Mouse (Mus musculus) embryonic fibroblast, embryonic 13.5 days (primary cell): ENCODE data around the gene Mtss1l. TPM values are rescaled to one million over a fixed set of nuclear protein-coding genes. Genes with fewer than 3 reads are reported as not detected.

Experiments
- H3K27ac ChIP-seq: 2 replicates; pipeline ENCODE4 v1.5.1; 2012; ENCODE audit warnings: low read length, control low read depth, inconsistent platforms; ENCODE audit not compliant: insufficient read depth
- H3K4me1 ChIP-seq: 2 replicates; pipeline ENCODE4 v1.6.1; 2011; ENCODE audit warnings: low read length; ENCODE audit not compliant: control insufficient read depth, insufficient read depth
- H3K4me3 ChIP-seq: 2 replicates; pipeline ENCODE4 v1.5.1; 2011; ENCODE audit warnings: mild to moderate bottlenecking, control low read depth, low read length; ENCODE audit not compliant: insufficient read depth
- CTCF ChIP-seq: IDR thresholded peaks from 2 replicates; pipeline ENCODE4 v1.5.1; 2011; ENCODE audit warnings: mild to moderate bottlenecking, control low read depth, low read length, moderate library complexity, borderline replicate concordance; ENCODE audit not compliant: insufficient read depth
- POLR2A ChIP-seq: IDR thresholded peaks from 2 replicates; pipeline ENCODE4 v1.6.1; 2011; ENCODE audit warnings: low read depth, mild to moderate bottlenecking, control low read depth, low read length, moderate library complexity
- polyA plus RNA-seq: library from polyadenylated mRNA; stranded (reverse); fragments of >200 nt; gene quantifications from 2 replicates; pipeline ENCODE4 v1.2.4, GENCODE M21; 2011; ENCODE audit warnings: low read depth; ENCODE audit not compliant: missing spikeins, insufficient read length

Gene Mtss1l
- polyA plus RNA-seq, 1 experiment, result 54.3 TPM

DNA sequence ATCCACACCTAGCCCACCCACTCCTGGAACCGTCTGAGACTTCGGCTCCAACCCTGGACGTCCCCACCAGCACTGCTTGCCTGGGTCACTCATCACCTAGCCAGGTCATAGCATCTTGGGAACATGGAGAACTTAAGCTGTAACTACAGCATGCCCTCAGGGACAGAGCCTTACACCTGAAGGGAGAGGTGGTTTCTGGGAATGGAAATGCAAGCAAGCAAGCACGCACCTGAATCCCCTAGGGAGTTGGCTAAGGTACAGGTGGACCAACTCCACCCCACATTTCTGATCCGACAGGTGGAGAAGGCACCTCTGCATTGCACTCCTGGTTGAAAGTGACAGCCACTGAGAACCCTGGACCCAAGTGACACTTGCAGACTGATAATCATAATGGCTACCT is 30.2 kb downstream of the Mtss1l start:
- no peak overlapping the region for H3K4me3 ChIP-seq
- H3K27ac ChIP-seq, result no peak overlapping the region
- TF ChIP-seq POLR2A, result no peak
- TF ChIP-seq CTCF, result no peak
- no peaks in the 10 kb centered on the region for H3K4me1 ChIP-seq

- Histone ChIP-seq H3K4me3 (no peak overlapping the region), H3K27ac (no peak overlapping the region), H3K4me1 (no peaks in the 10 kb centered on the region)
- TF ChIP-seq POLR2A (no peak), CTCF (no peak)
Measured at GRCm38 (mm10) chr8:110754713-110755112, 33.4 kb downstream of the Mtss1l start.

DNA sequence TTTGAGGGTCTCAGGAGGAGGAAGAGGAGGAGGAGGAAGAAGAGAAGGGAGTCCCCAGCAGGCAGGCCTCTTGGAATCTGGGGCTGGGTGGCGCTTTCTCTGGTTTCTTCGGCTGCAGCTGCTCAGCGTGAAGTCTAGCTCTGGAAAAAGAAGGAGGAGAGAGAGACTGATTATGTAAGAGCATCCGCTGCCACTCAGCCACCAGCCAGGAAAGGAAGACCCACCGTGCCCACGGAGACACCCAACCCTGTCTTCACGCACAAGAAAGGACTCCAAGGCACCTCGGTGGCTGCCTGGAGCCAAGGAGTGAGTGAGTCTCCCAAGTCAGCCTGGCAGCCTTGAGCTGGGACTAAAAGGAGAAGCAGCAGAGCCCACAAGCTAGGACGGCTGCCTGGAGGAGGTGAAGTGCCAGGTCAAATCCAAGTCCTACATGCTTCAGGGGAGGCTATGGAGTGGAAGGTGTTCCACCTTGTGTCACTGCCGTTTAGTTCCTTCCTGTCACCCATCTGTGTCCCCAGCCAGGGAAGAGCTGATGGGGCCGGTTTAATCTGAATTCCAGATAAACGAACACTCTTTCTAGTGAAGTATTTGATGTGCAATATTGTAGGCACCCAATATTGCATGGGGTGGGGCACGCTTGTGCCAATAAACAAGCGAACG is 34.4 kb downstream of the Mtss1l start:
- Histone ChIP-seq H3K4me3 (no peak overlapping the region), H3K27ac (no peak overlapping the region), H3K4me1 (no peaks in the 10 kb centered on the region)
- no peak for TF ChIP-seq CTCF
- TF ChIP-seq POLR2A, result no peak

- Histone ChIP-seq H3K4me1 (no peaks in the 10 kb centered on the region), H3K27ac (no peak overlapping the region), H3K4me3 (no peak overlapping the region)
- TF ChIP-seq CTCF (no peak), POLR2A (no peak)
Measured at GRCm38 (mm10) chr8:110756196-110756595, 34.9 kb downstream of the Mtss1l start.

DNA sequence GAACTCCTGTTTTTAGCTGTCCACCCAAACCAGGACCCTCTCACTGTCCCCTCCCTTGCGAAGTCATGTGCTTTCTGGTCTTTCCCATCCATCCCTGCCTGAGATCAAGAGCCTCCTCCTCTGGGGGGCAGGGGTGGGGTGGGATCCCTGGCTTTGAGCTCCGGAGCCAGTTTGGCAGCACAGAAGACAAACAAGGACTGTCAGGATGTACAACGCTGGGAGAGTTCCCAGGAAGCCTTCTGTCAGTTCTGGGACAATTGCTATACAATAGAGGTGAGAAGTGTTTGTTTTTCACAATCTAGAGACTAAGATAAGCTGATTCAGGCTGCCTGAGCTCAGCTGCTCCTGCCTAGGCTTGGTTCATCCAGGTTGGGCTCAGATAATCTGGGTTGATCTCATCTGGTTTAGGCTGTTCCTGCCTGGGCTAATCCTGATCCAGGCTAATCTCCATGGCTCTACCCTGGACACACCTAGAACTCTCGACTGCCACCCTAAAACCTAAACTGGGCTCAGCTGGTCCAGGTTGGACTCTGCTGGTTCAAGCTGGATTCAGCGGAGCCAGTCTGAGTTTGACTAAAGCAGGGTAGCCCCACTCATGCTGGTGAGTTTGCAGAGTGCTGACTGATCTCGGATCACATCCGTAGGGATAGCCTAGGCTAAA is 39.1 kb downstream of the Mtss1l start:
- H3K4me1 ChIP-seq, result peaks cover 3% of the 10 kb centered on the region; the same call in 1 of the 2 replicates
- no peak overlapping the region for H3K4me3 ChIP-seq
- TF ChIP-seq POLR2A (no peak), CTCF (no peak)
- no peak overlapping the region for H3K27ac ChIP-seq

- no peak overlapping the region for H3K4me3 ChIP-seq
- peaks cover 3% of the 10 kb centered on the region; the same call in 1 of the 2 replicates for H3K4me1 ChIP-seq
- no peak overlapping the region for H3K27ac ChIP-seq
- TF ChIP-seq POLR2A, result no peak
- TF ChIP-seq CTCF, result no peak
Measured at GRCm38 (mm10) chr8:110761185-110761584, 39.9 kb downstream of the Mtss1l start.

GRCm38 (mm10) chr8:110761988-110762387 is 40.7 kb downstream of the Mtss1l start:
- peak; percentile 42; the same call in 1 of the 2 replicates for TF ChIP-seq CTCF
- TF ChIP-seq POLR2A, result no peak
- no peak overlapping the region for H3K4me3 ChIP-seq
- H3K27ac ChIP-seq, result no peak overlapping the region
- peaks cover 3% of the 10 kb centered on the region; the same call in 1 of the 2 replicates for H3K4me1 ChIP-seq

- TF ChIP-seq POLR2A (no peak), CTCF (no peak)
- Histone ChIP-seq H3K4me1 (peaks cover 3% of the 10 kb centered on the region; the same call in 1 of the 2 replicates), H3K27ac (no peak overlapping the region), H3K4me3 (no peak overlapping the region)
Measured at GRCm38 (mm10) chr8:110764671-110765070, 43.4 kb downstream of the Mtss1l start.

GRCm38 (mm10) chr8:110767261-110767660 is 46.0 kb downstream of the Mtss1l start:
- Histone ChIP-seq H3K27ac (no peak overlapping the region), H3K4me1 (no peaks in the 10 kb centered on the region)

GRCm38 (mm10) chr8:110772452-110772851 is 51.2 kb downstream of the Mtss1l start:
- Histone ChIP-seq H3K4me3 (no peak overlapping the region), H3K27ac (no peak overlapping the region), H3K4me1 (peaks cover 4% of the 10 kb centered on the region; the same call in 1 of the 2 replicates)
- TF ChIP-seq POLR2A (no peak), CTCF (no peak)

More at GRCm38 (mm10) chr8:110767261-110767660, 46.0 kb downstream of the Mtss1l start:
- no peak overlapping the region for H3K4me3 ChIP-seq
- TF ChIP-seq POLR2A (no peak), CTCF (no peak)
